Mouse (Mus musculus): Measurements from ENCODE around the gene Syt7. TPM values are rescaled to one million over a fixed set of nuclear protein-coding genes. Genes with fewer than 3 reads are reported as not detected.

Syt7 gene
- total and polyA plus RNA-seq, 3 experiments: 0.05 to 3.8 TPM; not detected in 1

GRCm38 (mm10) chr19:10425484-10426270 is 36.8 kb downstream of the Syt7 start:
- Histone ChIP-seq H3K9me3 (replicated peaks) (no peaks in the 10 kb centered on the region), H3K4me3 (ENCODE audit: low read depth, low read length) (no peak overlapping the region), H3K36me3 (replicated peaks) (no peaks in the 10 kb centered on the region), H3K27me3 (ENCODE audit: insufficient read depth, low read length) (peaks cover 24% of the 10 kb centered on the region; the same call in 1 of the 2 replicates), H3K4me1 (ENCODE audit: insufficient read depth, low read depth, low read length) (no peaks in the 10 kb centered on the region)
- no peak for ATAC-seq (ENCODE audit: extremely low read depth, insufficient number of reproducible peaks, low FRiP score, poor library complexity, severe bottlenecking)
- no peak for DNase-seq (ENCODE audit: low spot score)
- no peak for TF ChIP-seq GATA2 (IDR thresholded peaks at IDR 0.05; ENCODE audit: borderline replicate concordance, low read depth, low read length)
- no peak for TF ChIP-seq POLR2AphosphoS5 (IDR thresholded peaks at IDR 0.05; ENCODE audit: insufficient replicate concordance, low read depth, low read length)
- TF ChIP-seq TAL1 (conservative IDR thresholded peaks at IDR 0.05; ENCODE audit: low read depth, low read length): no peak
- TF ChIP-seq GATA1 (IDR thresholded peaks at IDR 0.05; ENCODE audit: borderline replicate concordance, low read length): no peak
- no peak for TF ChIP-seq CTCF (IDR thresholded peaks at IDR 0.05; ENCODE audit: low read depth, low read length)

GRCm38 (mm10) chr19:10426312-10426711 is 37.4 kb downstream of the Syt7 start:
- Histone ChIP-seq H3K27me3 (ENCODE audit: insufficient read depth, low read length) (peaks cover 27% of the 10 kb centered on the region; the same call in 1 of the 2 replicates), H3K9me3 (replicated peaks) (no peaks in the 10 kb centered on the region), H3K4me3 (ENCODE audit: low read depth, low read length) (no peak overlapping the region), H3K36me3 (replicated peaks) (no peaks in the 10 kb centered on the region), H3K4me1 (ENCODE audit: insufficient read depth, low read depth, low read length) (no peaks in the 10 kb centered on the region)
- TF ChIP-seq CTCF (IDR thresholded peaks at IDR 0.05; ENCODE audit: low read depth, low read length) (no peak), POLR2AphosphoS5 (IDR thresholded peaks at IDR 0.05; ENCODE audit: insufficient replicate concordance, low read depth, low read length) (no peak), GATA2 (IDR thresholded peaks at IDR 0.05; ENCODE audit: borderline replicate concordance, low read depth, low read length) (no peak), GATA1 (IDR thresholded peaks at IDR 0.05; ENCODE audit: borderline replicate concordance, low read length) (no peak), TAL1 (conservative IDR thresholded peaks at IDR 0.05; ENCODE audit: low read depth, low read length) (no peak)
- ATAC-seq (ENCODE audit: extremely low read depth, insufficient number of reproducible peaks, low FRiP score, poor library complexity, severe bottlenecking): no peak
- DNase-seq (ENCODE audit: low spot score): no peak

GRCm38 (mm10) chr19:10426793-10427192 is 37.9 kb downstream of the Syt7 start:
- TF ChIP-seq CTCF (IDR thresholded peaks at IDR 0.05; ENCODE audit: low read depth, low read length) (no peak), TAL1 (conservative IDR thresholded peaks at IDR 0.05; ENCODE audit: low read depth, low read length) (no peak), GATA1 (IDR thresholded peaks at IDR 0.05; ENCODE audit: borderline replicate concordance, low read length) (no peak), POLR2AphosphoS5 (IDR thresholded peaks at IDR 0.05; ENCODE audit: insufficient replicate concordance, low read depth, low read length) (no peak), GATA2 (IDR thresholded peaks at IDR 0.05; ENCODE audit: borderline replicate concordance, low read depth, low read length) (no peak)
- Histone ChIP-seq H3K27me3 (ENCODE audit: insufficient read depth, low read length) (peaks cover 27% of the 10 kb centered on the region; the same call in 1 of the 2 replicates), H3K4me3 (ENCODE audit: low read depth, low read length) (no peak overlapping the region), H3K4me1 (ENCODE audit: insufficient read depth, low read depth, low read length) (no peaks in the 10 kb centered on the region), H3K9me3 (replicated peaks) (no peaks in the 10 kb centered on the region), H3K36me3 (replicated peaks) (no peaks in the 10 kb centered on the region)
- no peak for DNase-seq (ENCODE audit: low spot score)
- ATAC-seq (ENCODE audit: extremely low read depth, insufficient number of reproducible peaks, low FRiP score, poor library complexity, severe bottlenecking): no peak

GRCm38 (mm10) chr19:10427431-10427830 is 38.5 kb downstream of the Syt7 start:
- TF ChIP-seq TAL1 (conservative IDR thresholded peaks at IDR 0.05; ENCODE audit: low read depth, low read length): no peak
- no peak for TF ChIP-seq GATA2 (IDR thresholded peaks at IDR 0.05; ENCODE audit: borderline replicate concordance, low read depth, low read length)
- TF ChIP-seq GATA1 (IDR thresholded peaks at IDR 0.05; ENCODE audit: borderline replicate concordance, low read length): no peak
- TF ChIP-seq CTCF (IDR thresholded peaks at IDR 0.05; ENCODE audit: low read depth, low read length): no peak
- TF ChIP-seq POLR2AphosphoS5 (IDR thresholded peaks at IDR 0.05; ENCODE audit: insufficient replicate concordance, low read depth, low read length): no peak
- H3K4me3 ChIP-seq (ENCODE audit: low read depth, low read length): no peak overlapping the region
- H3K27me3 ChIP-seq (ENCODE audit: insufficient read depth, low read length): peaks cover 27% of the 10 kb centered on the region; the same call in 1 of the 2 replicates
- H3K4me1 ChIP-seq (ENCODE audit: insufficient read depth, low read depth, low read length): no peaks in the 10 kb centered on the region
- H3K36me3 ChIP-seq (replicated peaks): no peaks in the 10 kb centered on the region
- no peaks in the 10 kb centered on the region for H3K9me3 ChIP-seq (replicated peaks)
- ATAC-seq (ENCODE audit: extremely low read depth, insufficient number of reproducible peaks, low FRiP score, poor library complexity, severe bottlenecking): no peak
- no peak for DNase-seq (ENCODE audit: low spot score)

GRCm38 (mm10) chr19:10429371-10429770 is 40.5 kb downstream of the Syt7 start:
- Histone ChIP-seq H3K4me3 (ENCODE audit: low read depth, low read length) (no peak overlapping the region), H3K36me3 (replicated peaks) (no peaks in the 10 kb centered on the region), H3K27me3 (ENCODE audit: insufficient read depth, low read length) (peaks cover 27% of the 10 kb centered on the region; the same call in 1 of the 2 replicates), H3K4me1 (ENCODE audit: insufficient read depth, low read depth, low read length) (no peaks in the 10 kb centered on the region), H3K9me3 (replicated peaks) (no peaks in the 10 kb centered on the region)
- ATAC-seq (ENCODE audit: extremely low read depth, insufficient number of reproducible peaks, low FRiP score, poor library complexity, severe bottlenecking) (no peak), DNase-seq (ENCODE audit: low spot score) (no peak)
- TF ChIP-seq POLR2AphosphoS5 (IDR thresholded peaks at IDR 0.05; ENCODE audit: insufficient replicate concordance, low read depth, low read length): no peak
- no peak for TF ChIP-seq CTCF (IDR thresholded peaks at IDR 0.05; ENCODE audit: low read depth, low read length)
- no peak for TF ChIP-seq GATA2 (IDR thresholded peaks at IDR 0.05; ENCODE audit: borderline replicate concordance, low read depth, low read length)
- no peak for TF ChIP-seq GATA1 (IDR thresholded peaks at IDR 0.05; ENCODE audit: borderline replicate concordance, low read length)
- TF ChIP-seq TAL1 (conservative IDR thresholded peaks at IDR 0.05; ENCODE audit: low read depth, low read length): no peak

GRCm38 (mm10) chr19:10431410-10431809 is 42.5 kb downstream of the Syt7 start:
- Histone ChIP-seq H3K9me3 (replicated peaks) (no peaks in the 10 kb centered on the region), H3K36me3 (replicated peaks) (no peaks in the 10 kb centered on the region), H3K4me1 (ENCODE audit: insufficient read depth, low read depth, low read length) (no peaks in the 10 kb centered on the region), H3K27me3 (ENCODE audit: insufficient read depth, low read length) (peaks cover 30% of the 10 kb centered on the region; the same call in 1 of the 2 replicates), H3K4me3 (ENCODE audit: low read depth, low read length) (no peak overlapping the region)
- DNase-seq (ENCODE audit: low spot score): no peak
- TF ChIP-seq GATA1 (IDR thresholded peaks at IDR 0.05; ENCODE audit: borderline replicate concordance, low read length) (no peak), TAL1 (conservative IDR thresholded peaks at IDR 0.05; ENCODE audit: low read depth, low read length) (no peak), GATA2 (IDR thresholded peaks at IDR 0.05; ENCODE audit: borderline replicate concordance, low read depth, low read length) (no peak), CTCF (IDR thresholded peaks at IDR 0.05; ENCODE audit: low read depth, low read length) (no peak), POLR2AphosphoS5 (IDR thresholded peaks at IDR 0.05; ENCODE audit: insufficient replicate concordance, low read depth, low read length) (no peak)
- ATAC-seq (ENCODE audit: extremely low read depth, insufficient number of reproducible peaks, low FRiP score, poor library complexity, severe bottlenecking): no peak

Measured in G1E (cell line).